Mouse (Mus musculus) limb, embryonic 14.5 days (tissue): ENCODE measurements around the gene Aup1. TPM values are rescaled to one million over a fixed set of nuclear protein-coding genes. Genes with fewer than 3 reads are reported as not detected.
A peak's percentile ranks its signal among the peaks of the same experiment; 100 is the strongest.

Experiments
- ATAC-seq: fragments of 200-750 bp; cut with Nextera tagmentation; 2 replicates; pipeline ENCODE4 v1.8.0; 2017; ENCODE audit warnings: low read depth, moderate number of reproducible peaks, moderate TSS enrichment; ENCODE audit not compliant: low FRiP score
- DNase-seq: peaks from one replicate; pipeline ENCODE4 v3.0.0-alpha.2; 2015; ENCODE audit warnings: low spot score
- H3K27ac ChIP-seq: fragments of 300-500 bp; sonication (generic); replicated peaks from 2 replicates; pipeline ENCODE4 v1.5.1; 2014; ENCODE audit warnings: low read depth, mild to moderate bottlenecking, low read length, moderate library complexity, mixed read lengths
- H3K27me3 ChIP-seq: fragments of 300-500 bp; sonication (generic); 2 replicates; pipeline ENCODE4 v1.6.1; 2014; ENCODE audit warnings: low read length, mixed read lengths; ENCODE audit not compliant: control insufficient read depth, insufficient read depth
- H3K36me3 ChIP-seq: fragments of 300-500 bp; sonication (generic); 2 replicates; pipeline ENCODE4 v1.6.1; 2014; ENCODE audit warnings: mild to moderate bottlenecking, low read length, moderate library complexity, mixed read lengths; ENCODE audit not compliant: control insufficient read depth, insufficient read depth
- H3K4me1 ChIP-seq: fragments of 300-500 bp; sonication (generic); 2 replicates; pipeline ENCODE4 v1.6.1; 2014; ENCODE audit warnings: antibody characterized with exemption, low read length, mixed read lengths; ENCODE audit not compliant: control insufficient read depth, insufficient read depth
- H3K4me2 ChIP-seq: fragments of 300-500 bp; sonication (generic); replicated peaks from 2 replicates; pipeline ENCODE4 v1.6.1; 2014; ENCODE audit warnings: low read depth, mild to moderate bottlenecking, low read length, moderate library complexity; ENCODE audit not compliant: severe bottlenecking
- H3K4me3 ChIP-seq: fragments of 300-500 bp; sonication (generic); replicated peaks from 2 replicates; pipeline ENCODE4 v1.5.1; 2014; ENCODE audit warnings: low read length
- H3K9ac ChIP-seq: fragments of 300-500 bp; sonication (generic); 2 replicates; pipeline ENCODE4 v1.6.1; 2014; ENCODE audit warnings: mild to moderate bottlenecking, low read depth, low read length, moderate library complexity; ENCODE audit not compliant: severe bottlenecking
- H3K9me3 ChIP-seq: fragments of 300-500 bp; sonication (generic); 2 replicates; pipeline ENCODE4 v1.6.1; 2016; ENCODE audit warnings: low read length; ENCODE audit not compliant: control insufficient read depth
- POLR2A ChIP-seq: fragments of 200-500 bp; IDR thresholded peaks from 2 replicates; pipeline ENCODE4 v1.8.0; 2012; ENCODE audit warnings: inconsistent platforms, mild to moderate bottlenecking, moderate library complexity, borderline replicate concordance; ENCODE audit not compliant: insufficient read depth, insufficient read length; ENCODE audit errors: extremely low read depth
- WGBS: fragments of 180-500 bp; shearing (Covaris S2); extraction: QIAGEN DNeasy Blood & Tissue Kit; methylation state at CpG from one replicate; pipeline ENCODE4 v1.1.7; 2014; 5-methylcytosine and 5-hydroxymethylcytosine counted together
- polyA plus RNA-seq, 2 experiments: library from polyadenylated mRNA; depleted of rRNA in 1 of 2; stranded (reverse) in 1 of 2; unstranded in 1 of 2; fragments of >200 nt; fragmentation: Nextera tagmentation in 1 of 2; extraction: Ambion mirVana in 1 of 2; gene quantifications; 2 replicates each; pipeline versions ENCODE4 v1.2.1 to v1.2.3; 2012 to 2014

The Aup1 gene
- polyA plus RNA-seq, 2 experiments = 131 to 331 TPM

GRCm38 (mm10) chr6:83043561-83043960, 10.8 kb upstream of the Aup1 start:
- ATAC-seq (no peak), DNase-seq (no peak)
- H3K9me3 ChIP-seq = no peaks in the 10 kb centered on the region
- no peak overlapping the region for H3K27ac ChIP-seq
- no peak overlapping the region for H3K4me3 ChIP-seq
- H3K27me3 ChIP-seq = no peaks in the 10 kb centered on the region
- H3K4me1 ChIP-seq = peaks cover 2% of the 10 kb centered on the region; the same call in 1 of the 2 replicates
- no peak for TF ChIP-seq POLR2A
- H3K4me2 ChIP-seq = no peak overlapping the region
- H3K36me3 ChIP-seq = 0 out of 2 replicates have a peak, but pooled peaks cover 4% of the 10 kb centered on the region
- 65% methylated on average over 6 of the region's 6 CpGs for WGBS
- H3K9ac ChIP-seq = no peak overlapping the region

GRCm38 (mm10) chr6:83043993-83044392, 10.3 kb upstream of the Aup1 start:
- Histone ChIP-seq H3K4me3 (no peak overlapping the region), H3K9ac (no peak overlapping the region), H3K36me3 (0 out of 2 replicates have a peak, but pooled peaks cover 4% of the 10 kb centered on the region), H3K9me3 (no peaks in the 10 kb centered on the region), H3K27ac (no peak overlapping the region), H3K27me3 (no peaks in the 10 kb centered on the region), H3K4me2 (no peak overlapping the region), H3K4me1 (no peaks in the 10 kb centered on the region)
- TF ChIP-seq POLR2A = no peak
- no peak for DNase-seq
- WGBS = 86% methylated on average over 5 of the region's 5 CpGs
- ATAC-seq = no peak

GRCm38 (mm10) chr6:83044742-83045141, 9.6 kb upstream of the Aup1 start:
- DNase-seq (no peak), ATAC-seq (no peak)
- H3K4me2 ChIP-seq = no peak overlapping the region
- H3K9me3 ChIP-seq = no peaks in the 10 kb centered on the region
- no peak overlapping the region for H3K27ac ChIP-seq
- no peak overlapping the region for H3K9ac ChIP-seq
- no peaks in the 10 kb centered on the region for H3K4me1 ChIP-seq
- H3K27me3 ChIP-seq = no peaks in the 10 kb centered on the region
- H3K36me3 ChIP-seq = 0 out of 2 replicates have a peak, but pooled peaks cover 4% of the 10 kb centered on the region
- H3K4me3 ChIP-seq = no peak overlapping the region
- 80% methylated on average over 9 of the region's 9 CpGs for whole genome bisulfite sequencing
- TF ChIP-seq POLR2A = no peak

GRCm38 (mm10) chr6:83049367-83049766, 5.0 kb upstream of the Aup1 start:
- no peak for DNase-seq
- TF ChIP-seq POLR2A = no peak
- H3K9ac ChIP-seq = no peak overlapping the region
- H3K36me3 ChIP-seq = peaks cover 13% of the 10 kb centered on the region
- H3K4me1 ChIP-seq = peaks cover 13% of the 10 kb centered on the region
- 59% methylated on average over 10 of the region's 10 CpGs for WGBS
- no peak overlapping the region for H3K4me2 ChIP-seq
- ATAC-seq = no peak
- H3K9me3 ChIP-seq = no peaks in the 10 kb centered on the region
- H3K27me3 ChIP-seq = no peaks in the 10 kb centered on the region
- no peak overlapping the region for H3K4me3 ChIP-seq
- H3K27ac ChIP-seq = no peak overlapping the region

- under 1% methylated on average over 26 of the region's 26 CpGs for WGBS
- no peaks in the 10 kb centered on the region for H3K9me3 ChIP-seq
- H3K9ac ChIP-seq = peak overlapping the region; percentile 89
- H3K36me3 ChIP-seq = peaks cover 34% of the 10 kb centered on the region
- H3K27me3 ChIP-seq = no peaks in the 10 kb centered on the region
- peaks cover 20% of the 10 kb centered on the region for H3K4me1 ChIP-seq
- DNase-seq (no peak), ATAC-seq (no peak)
- H3K4me2 ChIP-seq = peak overlapping the region; percentile 88
- peak overlapping the region; percentile 96 for H3K4me3 ChIP-seq
- TF ChIP-seq POLR2A = no peak
- peak overlapping the region; percentile 88 for H3K27ac ChIP-seq
These were observed 973 bp upstream of the Aup1 start for GRCm38 (mm10) chr6:83053136-83053960.
